Mouse (Mus musculus) ES-E14 (cell line): ENCODE results near the gene Pigu.

Source experiments
- CHD2 ChIP-seq: IDR thresholded peaks from 2 replicates; pipeline ENCODE4 v1.6.1; 2014; ENCODE audit warnings: mild to moderate bottlenecking, low read depth, low read length, inconsistent platforms
- HCFC1 ChIP-seq: IDR thresholded peaks from 2 replicates; pipeline ENCODE4 v1.6.1; 2012; ENCODE audit warnings: low read length, inconsistent platforms, borderline replicate concordance; ENCODE audit not compliant: insufficient read depth
- ZC3H11A ChIP-seq: IDR thresholded peaks from 2 replicates; pipeline ENCODE4 v1.6.1; 2012; ENCODE audit warnings: low read depth, mild to moderate bottlenecking, inconsistent platforms, low read length, borderline replicate concordance
- ZNF384 ChIP-seq: IDR thresholded peaks from 2 replicates; pipeline ENCODE4 v1.6.1; 2012; ENCODE audit warnings: low read depth, low read length, inconsistent platforms

GRCm38 (mm10) chr2:155280116-155280515 lies 77.1 kb downstream of the Pigu start:
- TF ChIP-seq CHD2 (no peak), ZNF384 (no peak), HCFC1 (no peak), ZC3H11A (no peak)
